Mouse (Mus musculus): Measurements from ENCODE around the gene Zbtb32.

The Zbtb32 gene

GRCm38 (mm10) chr7:30598786-30599185 is at the start of gene Zbtb32:
TSS of gene Zbtb32 (minus strand) at chr7:30598909.
- DNase-seq (ENCODE audit: low spot score in 2 of 2) = no peak

GRCm38 (mm10) chr7:30639083-30639482 is 40.4 kb upstream of the Zbtb32 start:
- no peak for DNase-seq (ENCODE audit: low spot score in 2 of 2)

- DNase-seq (ENCODE audit: low spot score in 2 of 2) = no peak
Observed at GRCm38 (mm10) chr7:30636395-30636794, 37.7 kb upstream of the Zbtb32 start.

- DNase-seq (ENCODE audit: low spot score in 2 of 2) = no peak
Observed at GRCm38 (mm10) chr7:30635752-30636151, 37.0 kb upstream of the Zbtb32 start, which contains the start of gene Etv2. TSS of gene Etv2 (minus strand) at chr7:30635852.

- DNase-seq (ENCODE audit: low spot score in 2 of 2) = no peak
Observed at GRCm38 (mm10) chr7:30634621-30635020, 35.9 kb upstream of the Zbtb32 start.

GRCm38 (mm10) chr7:30633762-30634412 is 35.2 kb upstream of the Zbtb32 start:
- DNase-seq (ENCODE audit: low spot score in 2 of 2) = no peak

GRCm38 (mm10) chr7:30629013-30629412 is 30.3 kb upstream of the Zbtb32 start:
- DNase-seq (ENCODE audit: low spot score in 2 of 2) = no peak

GRCm38 (mm10) chr7:30626647-30627046 is 27.9 kb upstream of the Zbtb32 start:
- no peak for DNase-seq (ENCODE audit: low spot score in 2 of 2)

GRCm38 (mm10) chr7:30625530-30626384 is 27.0 kb upstream of the Zbtb32 start, which contains the start of gene Cox6b1:
TSS of gene Cox6b1 (minus strand) at chr7:30626151.
- DNase-seq (ENCODE audit: low spot score in 2 of 2) = peak in 1 of 2 experiments; percentile 80

GRCm38 (mm10) chr7:30619202-30619601 is 20.5 kb upstream of the Zbtb32 start:
- DNase-seq (ENCODE audit: low spot score in 2 of 2) = no peak

- no peak for DNase-seq (ENCODE audit: low spot score in 2 of 2)
Observed at GRCm38 (mm10) chr7:30618658-30619057, 19.9 kb upstream of the Zbtb32 start.

GRCm38 (mm10) chr7:30615049-30615760 is 16.5 kb upstream of the Zbtb32 start:
- DNase-seq (ENCODE audit: low spot score in 2 of 2) = no peak

GRCm38 (mm10) chr7:30614454-30614853 is 15.7 kb upstream of the Zbtb32 start:
- no peak for DNase-seq (ENCODE audit: low spot score in 2 of 2)

- DNase-seq (ENCODE audit: low spot score in 2 of 2) = peak in 1 of 2 experiments; percentile 53
Observed at GRCm38 (mm10) chr7:30613529-30614112, 14.9 kb upstream of the Zbtb32 start.

- peak in 1 of 2 experiments; percentile 60 for DNase-seq (ENCODE audit: low spot score in 2 of 2)
Observed at GRCm38 (mm10) chr7:30612654-30613402, 14.1 kb upstream of the Zbtb32 start, which contains the start of gene Upk1a. TSS of gene Upk1a (minus strand) at chr7:30612847.

- DNase-seq (ENCODE audit: low spot score in 2 of 2) = no peak
Observed at GRCm38 (mm10) chr7:30610043-30610442, 11.3 kb upstream of the Zbtb32 start.

- no peak for DNase-seq (ENCODE audit: low spot score in 2 of 2)
Observed at GRCm38 (mm10) chr7:30608476-30608875, 9.8 kb upstream of the Zbtb32 start.

GRCm38 (mm10) chr7:30607706-30608309 is 9.1 kb upstream of the Zbtb32 start:
- no peak for DNase-seq (ENCODE audit: low spot score in 2 of 2)

- no peak for DNase-seq (ENCODE audit: low spot score in 2 of 2)
Observed at GRCm38 (mm10) chr7:30604944-30605343, 6.2 kb upstream of the Zbtb32 start.

- no peak for DNase-seq (ENCODE audit: low spot score in 2 of 2)
Observed at GRCm38 (mm10) chr7:30604424-30604823, 5.7 kb upstream of the Zbtb32 start.

Measured in urinary bladder, adult 18-20 months (tissue).